Mouse (Mus musculus) G1E (cell line): Measurements from ENCODE around the gene Smad3. TPM values are rescaled to one million over a fixed set of nuclear protein-coding genes. Genes with fewer than 3 reads are reported as not detected.

ENCODE experiments used
- ATAC-seq: 2 replicates; pipeline ENCODE4 v1.8.0; 2016; ENCODE audit warnings: mild to moderate bottlenecking; ENCODE audit not compliant: insufficient number of reproducible peaks, poor library complexity, low FRiP score, severe bottlenecking; ENCODE audit errors: extremely low read depth
- DNase-seq: peaks from one replicate; pipeline ENCODE4 v3.0.0; 2012; ENCODE audit warnings: low spot score
- H3K27me3 ChIP-seq: 2 replicates; pipeline ENCODE4 v1.6.1; 2012; ENCODE audit warnings: mild to moderate bottlenecking, low read length, inconsistent platforms; ENCODE audit not compliant: insufficient read depth
- H3K36me3 ChIP-seq: replicated peaks from 2 replicates; pipeline ENCODE3; 2012; ENCODE audit warnings: mild to moderate bottlenecking, inconsistent platforms
- H3K4me1 ChIP-seq: 2 replicates; pipeline ENCODE4 v1.6.1; 2012; ENCODE audit warnings: low read depth, low read length, inconsistent platforms, mixed read lengths; ENCODE audit not compliant: insufficient read depth
- H3K4me3 ChIP-seq: 2 replicates; pipeline ENCODE4 v1.5.1; 2012; ENCODE audit warnings: low read depth, mild to moderate bottlenecking, inconsistent platforms, low read length, moderate library complexity, mixed read lengths
- H3K9me3 ChIP-seq: replicated peaks from 2 replicates; pipeline ENCODE4 v1.6.1; 2012; ENCODE audit warnings: inconsistent platforms
- CTCF ChIP-seq: IDR thresholded peaks from 2 replicates; pipeline ENCODE4 v1.5.1; 2012; ENCODE audit warnings: low read depth, low read length, inconsistent platforms, mixed read lengths
- GATA1 ChIP-seq: IDR thresholded peaks from 2 replicates; pipeline ENCODE4 v1.6.1; 2012; ENCODE audit warnings: borderline replicate concordance, low read length, inconsistent platforms, mixed read lengths
- GATA2 ChIP-seq: IDR thresholded peaks from 2 replicates; pipeline ENCODE4 v1.6.1; 2012; ENCODE audit warnings: low read depth, low read length, inconsistent platforms, borderline replicate concordance
- POLR2AphosphoS5 ChIP-seq: IDR thresholded peaks from 2 replicates; pipeline ENCODE4 v1.6.1; 2012; ENCODE audit warnings: low read depth, low read length, inconsistent platforms; ENCODE audit not compliant: insufficient replicate concordance
- TAL1 ChIP-seq: conservative IDR thresholded peaks from 2 replicates; pipeline ENCODE4 v1.6.1; 2012; ENCODE audit warnings: low read depth, low read length, inconsistent platforms, mixed read lengths
- polyA plus RNA-seq: library from polyadenylated mRNA; stranded (reverse); fragments of >175 nt; gene quantifications from 2 replicates; pipeline ENCODE4 v1.2.3, GENCODE M21; 2012
- total RNA-seq, 2 experiments: library from RNA; stranded (forward) in 1 of 2; stranded (reverse) in 1 of 2; fragments of 200-1000 nt in 1 of 2; fragments of >200 nt in 1 of 2; fragmentation: Nextera tagmentation in 1 of 2; gene quantifications; 2 replicates each; pipeline ENCODE4 v1.2.3; 2014 to 2017

Gene Smad3
- total and polyA plus RNA-seq, 3 experiments, result 0.87 to 4.8 (median 1.2) TPM

DNA sequence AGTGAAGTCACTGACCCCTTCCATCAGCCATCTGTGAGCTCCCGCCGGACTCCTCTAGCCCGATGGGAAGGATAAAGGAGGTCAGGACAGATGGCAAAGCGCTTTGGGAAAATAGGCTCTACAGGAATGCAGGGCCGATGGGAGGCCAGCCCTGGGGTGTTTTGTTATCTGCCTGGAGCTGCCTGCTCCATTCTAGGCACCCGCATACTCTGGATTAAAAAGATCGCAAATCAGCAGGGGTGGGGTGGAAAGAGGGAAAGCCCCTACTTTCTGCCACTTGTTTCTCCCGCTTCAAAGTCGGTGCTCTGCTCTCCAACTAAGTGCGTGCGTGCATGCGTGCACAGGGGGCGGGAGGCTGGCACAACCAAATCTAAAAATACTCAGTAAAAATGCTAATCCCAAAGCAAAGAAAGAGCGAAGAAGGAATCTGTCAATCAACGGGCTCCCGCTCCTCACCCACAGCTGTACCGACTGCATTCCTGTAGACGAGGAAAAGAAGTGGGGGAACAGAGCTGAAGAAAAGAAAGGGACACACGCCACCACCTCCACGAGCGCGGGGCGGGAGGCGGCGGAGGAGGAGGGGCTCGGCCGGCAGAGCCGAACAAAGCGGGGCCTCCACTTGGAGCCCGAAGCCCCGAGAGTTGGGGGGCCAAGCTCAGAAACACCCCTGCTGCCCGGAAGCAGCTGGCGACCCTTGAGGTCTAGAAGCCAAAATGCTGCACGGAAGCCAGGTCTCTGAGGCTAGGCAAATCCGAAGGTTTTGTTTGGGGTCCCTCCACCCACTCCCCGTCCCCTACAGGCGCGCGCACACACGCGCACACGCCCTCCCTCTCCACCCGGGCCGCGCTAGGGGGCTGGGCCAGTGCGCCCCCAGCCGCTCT is 973 bp downstream of the Smad3 start:
- no peak for DNase-seq
- Histone ChIP-seq H3K36me3 (no peaks in the 10 kb centered on the region), H3K4me3 (peak overlapping the region; percentile 59), H3K27me3 (peaks cover 31% of the 10 kb centered on the region; the same call in 1 of the 2 replicates), H3K9me3 (no peaks in the 10 kb centered on the region), H3K4me1 (no peaks in the 10 kb centered on the region; the same call in 1 of the 2 replicates)
- TF ChIP-seq GATA1 (no peak), CTCF (no peak), POLR2AphosphoS5 (no peak), TAL1 (no peak), GATA2 (no peak)
- ATAC-seq, result no peak

DNA sequence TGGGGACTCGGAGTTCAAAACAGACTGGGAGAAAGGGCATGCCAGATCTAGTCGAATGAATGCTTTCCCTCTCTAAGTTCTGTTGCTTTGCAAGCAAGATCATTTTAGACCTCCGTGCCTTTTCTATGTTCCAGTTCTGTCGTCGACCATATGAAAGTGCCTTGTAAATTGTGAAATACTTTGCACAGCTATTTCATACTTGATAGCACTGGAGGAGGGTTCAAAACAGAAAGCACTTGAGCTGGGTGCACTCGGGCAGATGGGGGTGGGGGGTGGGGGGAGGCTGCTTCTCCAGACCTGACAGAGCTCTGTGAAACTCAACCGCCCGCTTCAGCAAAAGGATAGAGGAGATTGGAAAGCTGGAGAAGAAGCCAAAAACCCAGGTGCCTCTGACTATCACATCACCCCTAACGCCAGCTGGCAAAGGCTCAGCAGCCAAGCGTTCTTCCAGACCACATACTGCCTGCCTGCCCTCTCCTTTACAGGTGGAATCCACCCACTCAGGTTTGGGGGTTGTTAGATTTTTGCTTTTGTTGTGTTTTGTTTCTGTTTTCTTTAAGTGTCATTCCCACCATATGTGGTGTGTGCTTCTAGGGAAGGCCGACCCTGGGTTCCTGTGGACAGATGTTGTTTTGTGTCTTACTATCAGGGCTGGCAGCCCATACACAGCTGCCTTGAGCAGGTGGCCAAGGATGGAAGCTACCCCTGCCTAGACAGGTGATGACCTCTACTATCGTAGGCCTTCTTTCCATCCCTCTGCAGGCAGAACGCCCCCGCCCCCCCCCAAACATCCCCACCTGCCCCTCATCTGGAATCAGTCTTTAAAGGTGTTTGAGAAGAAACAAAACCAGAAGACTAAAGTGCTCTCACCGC is 1.9 kb downstream of the Smad3 start:
- Histone ChIP-seq H3K36me3 (no peaks in the 10 kb centered on the region), H3K4me1 (no peaks in the 10 kb centered on the region; the same call in 1 of the 2 replicates), H3K9me3 (no peaks in the 10 kb centered on the region), H3K27me3 (peaks cover 29% of the 10 kb centered on the region; the same call in 1 of the 2 replicates), H3K4me3 (no peak overlapping the region)
- no peak for TF ChIP-seq TAL1
- TF ChIP-seq CTCF, result no peak
- TF ChIP-seq POLR2AphosphoS5, result no peak
- TF ChIP-seq GATA2, result no peak
- TF ChIP-seq GATA1, result no peak
- ATAC-seq, result no peak
- no peak for DNase-seq

DNA sequence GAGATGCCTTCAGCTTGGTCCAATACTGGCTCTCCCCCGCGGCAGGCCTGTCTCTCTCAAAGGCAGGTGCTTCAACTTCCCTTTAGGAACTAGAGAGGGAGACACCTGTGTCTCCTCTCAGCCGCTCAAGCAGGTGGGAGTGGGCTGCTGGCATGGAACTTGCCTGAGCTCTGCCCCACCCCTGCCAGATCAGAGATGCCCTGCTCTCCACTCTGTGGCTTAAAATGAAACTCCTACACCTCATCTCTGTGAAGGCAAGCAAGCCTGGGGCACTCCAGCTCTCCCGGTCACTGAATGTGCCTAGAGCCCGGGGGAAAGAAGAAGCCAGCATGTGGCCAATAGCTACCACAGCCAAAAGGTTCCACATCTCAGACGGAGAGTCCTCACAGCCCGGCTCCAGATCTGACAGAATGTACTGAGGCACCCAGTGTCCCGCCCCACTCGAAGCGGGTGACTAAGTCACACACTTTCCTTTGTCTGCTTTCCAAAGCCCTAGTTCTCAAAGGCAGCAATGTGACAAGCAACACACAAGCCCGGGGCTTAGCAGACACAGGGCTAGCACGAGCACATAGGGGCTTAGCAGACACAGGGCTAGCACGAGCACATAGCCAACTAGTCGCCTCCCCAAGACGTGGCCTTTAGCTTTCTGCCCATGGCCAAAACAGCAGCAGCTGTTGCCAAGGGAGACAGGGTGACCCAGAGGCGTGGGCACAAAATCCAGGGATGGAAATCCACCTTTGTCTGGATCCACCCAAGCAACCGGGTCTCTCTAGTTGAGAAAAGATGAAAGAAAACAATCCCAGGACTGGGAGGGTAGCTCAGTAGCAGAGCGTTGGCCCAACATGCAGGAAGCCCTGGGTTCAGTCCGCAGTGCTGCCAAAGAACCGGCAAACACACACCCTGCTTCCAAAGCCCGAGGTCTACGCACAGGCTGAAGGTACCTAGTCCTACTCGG is 3.0 kb downstream of the Smad3 start:
- Histone ChIP-seq H3K9me3 (no peaks in the 10 kb centered on the region), H3K4me3 (no peak overlapping the region), H3K36me3 (no peaks in the 10 kb centered on the region), H3K4me1 (no peaks in the 10 kb centered on the region; the same call in 1 of the 2 replicates), H3K27me3 (peaks cover 29% of the 10 kb centered on the region; the same call in 1 of the 2 replicates)
- DNase-seq, result no peak
- ATAC-seq, result no peak
- no peak for TF ChIP-seq TAL1
- no peak for TF ChIP-seq GATA1
- no peak for TF ChIP-seq GATA2
- no peak for TF ChIP-seq POLR2AphosphoS5
- no peak for TF ChIP-seq CTCF

DNA sequence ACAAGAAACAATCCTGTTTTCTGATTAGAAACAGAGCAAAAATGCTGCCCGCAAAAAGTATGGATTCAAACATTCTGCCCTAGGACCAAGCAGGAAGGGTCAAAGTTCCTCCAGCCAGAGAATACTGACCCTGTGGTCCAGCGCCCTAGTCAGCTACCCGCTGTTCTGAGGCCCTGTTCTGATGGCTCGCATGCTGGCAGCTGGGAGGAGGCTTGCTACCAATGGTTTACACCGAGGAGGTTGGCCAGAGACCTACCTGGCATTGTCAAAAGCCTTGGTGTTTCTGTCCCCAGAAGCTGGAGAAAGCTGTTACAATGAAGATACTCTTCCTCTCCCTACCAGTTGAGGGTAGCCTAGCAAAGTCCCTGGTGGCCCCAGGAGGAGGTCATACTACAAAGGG is 3.8 kb downstream of the Smad3 start:
- Histone ChIP-seq H3K9me3 (no peaks in the 10 kb centered on the region), H3K36me3 (no peaks in the 10 kb centered on the region), H3K27me3 (peaks cover 26% of the 10 kb centered on the region; the same call in 1 of the 2 replicates), H3K4me1 (no peaks in the 10 kb centered on the region; the same call in 1 of the 2 replicates), H3K4me3 (no peak overlapping the region)
- TF ChIP-seq POLR2AphosphoS5 (no peak), GATA1 (no peak), TAL1 (no peak), CTCF (no peak), GATA2 (no peak)
- DNase-seq (no peak), ATAC-seq (no peak)

DNA sequence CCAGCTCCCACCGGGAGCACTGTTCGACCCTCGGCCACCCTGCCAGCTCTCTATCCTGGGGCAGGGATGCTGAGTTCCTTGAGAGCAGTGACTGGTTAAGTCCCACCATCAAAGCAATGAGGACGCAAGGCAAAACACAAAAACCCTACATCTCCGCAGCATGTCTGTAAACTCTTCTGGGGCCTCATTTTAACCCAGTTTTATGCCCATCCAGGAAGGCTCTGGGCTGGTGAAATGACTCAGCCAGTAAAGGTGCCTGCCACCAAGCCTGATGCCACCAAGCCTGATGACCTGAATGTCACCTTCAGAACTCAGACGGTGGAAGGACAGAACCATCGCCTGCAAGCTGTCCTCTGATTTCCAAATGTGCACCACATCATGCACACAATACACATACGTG is 4.4 kb downstream of the Smad3 start:
- Histone ChIP-seq H3K27me3 (peaks cover 23% of the 10 kb centered on the region; the same call in 1 of the 2 replicates), H3K9me3 (no peaks in the 10 kb centered on the region), H3K4me3 (no peak overlapping the region), H3K4me1 (no peaks in the 10 kb centered on the region; the same call in 1 of the 2 replicates), H3K36me3 (no peaks in the 10 kb centered on the region)
- TF ChIP-seq CTCF (no peak), POLR2AphosphoS5 (no peak), GATA2 (no peak), GATA1 (no peak), TAL1 (no peak)
- ATAC-seq, result no peak
- no peak for DNase-seq
